Mouse (Mus musculus) CD8-positive naive resting alpha-beta T cell, adult 57 days (primary cell): ENCODE results near the gene Fnbp1l. TPM values are rescaled to one million over a fixed set of nuclear protein-coding genes. Genes with fewer than 3 reads are reported as not detected.

Source experiments
- total RNA-seq: library from RNA; stranded (reverse); gene quantifications from one replicate; pipeline ENCODE4 v1.2.4, GENCODE M21; 2023

Fnbp1l gene
- total RNA-seq: 0.31 TPM

GRCm38 (mm10) chr3:122618991-122619930 is at the start of gene Fnbp1l:
Gene Fnbp1l (minus strand): TSS chr3:122619715.

Other genes with a start within 250 kb of the Fnbp1l start
- gene Pde5a, start 109.2 kb upstream of the Fnbp1l start, total RNA-seq: 1.0 TPM